Mouse (Mus musculus): ENCODE data around the gene Ube2cbp. TPM values are rescaled to one million over a fixed set of nuclear protein-coding genes. Genes with fewer than 3 reads are reported as not detected.

Ube2cbp gene
- polyA plus RNA-seq, 1 experiment: not detected

- no peaks in the 10 kb centered on the region for H3K4me1 ChIP-seq (ENCODE audit: control insufficient read depth)
- peaks cover 7% of the 10 kb centered on the region for H3K9me3 ChIP-seq (ENCODE audit: control insufficient read depth, low read length)
- H3K27me3 ChIP-seq (ENCODE audit: control insufficient read depth): no peaks in the 10 kb centered on the region
- H3K4me3 ChIP-seq (replicated peaks): no peak overlapping the region
- TF ChIP-seq TAL1 (IDR thresholded peaks at IDR 0.05; ENCODE audit: low read length) (no peak), GATA1 (IDR thresholded peaks at IDR 0.05; ENCODE audit: low read length) (no peak)
- H3K36me3 ChIP-seq (ENCODE audit: control insufficient read depth): no peaks in the 10 kb centered on the region
These were observed 113.3 kb downstream of the Ube2cbp start for GRCm38 (mm10) chr9:86351491-86351890.

- no peaks in the 10 kb centered on the region for H3K4me1 ChIP-seq (ENCODE audit: control insufficient read depth)
- H3K27me3 ChIP-seq (ENCODE audit: control insufficient read depth): no peaks in the 10 kb centered on the region
- H3K36me3 ChIP-seq (ENCODE audit: control insufficient read depth): no peaks in the 10 kb centered on the region
- no peaks in the 10 kb centered on the region for H3K9me3 ChIP-seq (ENCODE audit: control insufficient read depth, low read length)
- no peak for TF ChIP-seq GATA1 (IDR thresholded peaks at IDR 0.05; ENCODE audit: low read length)
- no peak for TF ChIP-seq TAL1 (IDR thresholded peaks at IDR 0.05; ENCODE audit: low read length)
- no peak overlapping the region for H3K4me3 ChIP-seq (replicated peaks)
These were observed 128.0 kb downstream of the Ube2cbp start for GRCm38 (mm10) chr9:86336792-86337191.

- Histone ChIP-seq H3K4me1 (ENCODE audit: control insufficient read depth) (no peaks in the 10 kb centered on the region), H3K27me3 (ENCODE audit: control insufficient read depth) (no peaks in the 10 kb centered on the region), H3K36me3 (ENCODE audit: control insufficient read depth) (no peaks in the 10 kb centered on the region), H3K4me3 (replicated peaks) (no peak overlapping the region), H3K9me3 (ENCODE audit: control insufficient read depth, low read length) (no peaks in the 10 kb centered on the region)
- TF ChIP-seq TAL1 (IDR thresholded peaks at IDR 0.05; ENCODE audit: low read length) (no peak), GATA1 (IDR thresholded peaks at IDR 0.05; ENCODE audit: low read length) (no peak)
These were observed 128.4 kb downstream of the Ube2cbp start for GRCm38 (mm10) chr9:86336361-86336760.

GRCm38 (mm10) chr9:86335588-86335987 lies 129.2 kb downstream of the Ube2cbp start:
- H3K36me3 ChIP-seq (ENCODE audit: control insufficient read depth): no peaks in the 10 kb centered on the region
- no peaks in the 10 kb centered on the region for H3K4me1 ChIP-seq (ENCODE audit: control insufficient read depth)
- no peak for TF ChIP-seq GATA1 (IDR thresholded peaks at IDR 0.05; ENCODE audit: low read length)
- TF ChIP-seq TAL1 (IDR thresholded peaks at IDR 0.05; ENCODE audit: low read length): no peak
- H3K4me3 ChIP-seq (replicated peaks): no peak overlapping the region
- H3K9me3 ChIP-seq (ENCODE audit: control insufficient read depth, low read length): no peaks in the 10 kb centered on the region
- H3K27me3 ChIP-seq (ENCODE audit: control insufficient read depth): no peaks in the 10 kb centered on the region

GRCm38 (mm10) chr9:86334357-86334756 lies 130.4 kb downstream of the Ube2cbp start:
- no peaks in the 10 kb centered on the region for H3K4me1 ChIP-seq (ENCODE audit: control insufficient read depth)
- no peak overlapping the region for H3K4me3 ChIP-seq (replicated peaks)
- no peaks in the 10 kb centered on the region for H3K36me3 ChIP-seq (ENCODE audit: control insufficient read depth)
- H3K9me3 ChIP-seq (ENCODE audit: control insufficient read depth, low read length): no peaks in the 10 kb centered on the region
- no peaks in the 10 kb centered on the region for H3K27me3 ChIP-seq (ENCODE audit: control insufficient read depth)
- TF ChIP-seq TAL1 (IDR thresholded peaks at IDR 0.05; ENCODE audit: low read length): no peak
- no peak for TF ChIP-seq GATA1 (IDR thresholded peaks at IDR 0.05; ENCODE audit: low read length)

- Histone ChIP-seq H3K4me1 (ENCODE audit: control insufficient read depth) (no peaks in the 10 kb centered on the region), H3K27me3 (ENCODE audit: control insufficient read depth) (no peaks in the 10 kb centered on the region), H3K9me3 (ENCODE audit: control insufficient read depth, low read length) (no peaks in the 10 kb centered on the region), H3K36me3 (ENCODE audit: control insufficient read depth) (no peaks in the 10 kb centered on the region), H3K4me3 (replicated peaks) (no peak overlapping the region)
- TF ChIP-seq TAL1 (IDR thresholded peaks at IDR 0.05; ENCODE audit: low read length) (no peak), GATA1 (IDR thresholded peaks at IDR 0.05; ENCODE audit: low read length) (no peak)
These were observed 134.2 kb downstream of the Ube2cbp start for GRCm38 (mm10) chr9:86330591-86330990.

GRCm38 (mm10) chr9:86328270-86328669 lies 136.5 kb downstream of the Ube2cbp start:
- H3K9me3 ChIP-seq (ENCODE audit: control insufficient read depth, low read length): no peaks in the 10 kb centered on the region
- no peak for TF ChIP-seq GATA1 (IDR thresholded peaks at IDR 0.05; ENCODE audit: low read length)
- no peak for TF ChIP-seq TAL1 (IDR thresholded peaks at IDR 0.05; ENCODE audit: low read length)
- no peaks in the 10 kb centered on the region for H3K27me3 ChIP-seq (ENCODE audit: control insufficient read depth)
- no peaks in the 10 kb centered on the region for H3K4me1 ChIP-seq (ENCODE audit: control insufficient read depth)
- no peak overlapping the region for H3K4me3 ChIP-seq (replicated peaks)
- no peaks in the 10 kb centered on the region for H3K36me3 ChIP-seq (ENCODE audit: control insufficient read depth)

GRCm38 (mm10) chr9:86327341-86327740 lies 137.4 kb downstream of the Ube2cbp start:
- H3K4me1 ChIP-seq (ENCODE audit: control insufficient read depth): no peaks in the 10 kb centered on the region
- no peaks in the 10 kb centered on the region for H3K36me3 ChIP-seq (ENCODE audit: control insufficient read depth)
- no peak for TF ChIP-seq GATA1 (IDR thresholded peaks at IDR 0.05; ENCODE audit: low read length)
- no peak for TF ChIP-seq TAL1 (IDR thresholded peaks at IDR 0.05; ENCODE audit: low read length)
- H3K27me3 ChIP-seq (ENCODE audit: control insufficient read depth): no peaks in the 10 kb centered on the region
- H3K4me3 ChIP-seq (replicated peaks): no peak overlapping the region
- H3K9me3 ChIP-seq (ENCODE audit: control insufficient read depth, low read length): no peaks in the 10 kb centered on the region

- H3K9me3 ChIP-seq (ENCODE audit: control insufficient read depth, low read length): no peaks in the 10 kb centered on the region
- no peak for TF ChIP-seq TAL1 (IDR thresholded peaks at IDR 0.05; ENCODE audit: low read length)
- TF ChIP-seq GATA1 (IDR thresholded peaks at IDR 0.05; ENCODE audit: low read length): no peak
- H3K36me3 ChIP-seq (ENCODE audit: control insufficient read depth): no peaks in the 10 kb centered on the region
- no peak overlapping the region for H3K4me3 ChIP-seq (replicated peaks)
- H3K4me1 ChIP-seq (ENCODE audit: control insufficient read depth): no peaks in the 10 kb centered on the region
- H3K27me3 ChIP-seq (ENCODE audit: control insufficient read depth): no peaks in the 10 kb centered on the region
These were observed 140.0 kb downstream of the Ube2cbp start for GRCm38 (mm10) chr9:86324772-86325171.

GRCm38 (mm10) chr9:86319516-86320140 lies 145.1 kb downstream of the Ube2cbp start:
- Histone ChIP-seq H3K27me3 (ENCODE audit: control insufficient read depth) (no peaks in the 10 kb centered on the region), H3K4me1 (ENCODE audit: control insufficient read depth) (no peaks in the 10 kb centered on the region), H3K9me3 (ENCODE audit: control insufficient read depth, low read length) (no peaks in the 10 kb centered on the region), H3K36me3 (ENCODE audit: control insufficient read depth) (no peaks in the 10 kb centered on the region), H3K4me3 (replicated peaks) (no peak overlapping the region)
- no peak for TF ChIP-seq GATA1 (IDR thresholded peaks at IDR 0.05; ENCODE audit: low read length)
- no peak for TF ChIP-seq TAL1 (IDR thresholded peaks at IDR 0.05; ENCODE audit: low read length)

All from erythroblast, embryonic 14.5 days (primary cell).